Mouse (Mus musculus) CH12.LX (cell line): ENCODE measurements around the gene Slc30a9.

ENCODE experiments used
- MAX ChIP-seq: IDR thresholded peaks from 2 replicates; pipeline ENCODE4 v1.6.1; 2011; ENCODE audit warnings: low read length, improper control_type of control experiment
- MAZ ChIP-seq: IDR thresholded peaks from 2 replicates; pipeline ENCODE4 v1.6.1; 2012; ENCODE audit warnings: low read depth, mild to moderate bottlenecking, inconsistent platforms, low read length, improper control_type of control experiment, moderate library complexity
- POLR2A ChIP-seq: IDR thresholded peaks from 2 replicates; pipeline ENCODE4 v1.6.1; 2011; ENCODE audit warnings: low read depth, mild to moderate bottlenecking, improper control_type of control experiment, low read length
- SMC3 ChIP-seq: IDR thresholded peaks from 2 replicates; pipeline ENCODE4 v1.6.1; 2011; ENCODE audit warnings: low read depth, low read length, improper control_type of control experiment
- UBTF ChIP-seq: IDR thresholded peaks from 2 replicates; pipeline ENCODE4 v1.6.1; 2012; ENCODE audit warnings: low read depth, mild to moderate bottlenecking, inconsistent platforms, low read length, improper control_type of control experiment, moderate library complexity
- ZC3H11A ChIP-seq: IDR thresholded peaks from 2 replicates; pipeline ENCODE4 v1.6.1; 2012; ENCODE audit warnings: low read depth, mild to moderate bottlenecking, inconsistent platforms, low read length, improper control_type of control experiment

DNA sequence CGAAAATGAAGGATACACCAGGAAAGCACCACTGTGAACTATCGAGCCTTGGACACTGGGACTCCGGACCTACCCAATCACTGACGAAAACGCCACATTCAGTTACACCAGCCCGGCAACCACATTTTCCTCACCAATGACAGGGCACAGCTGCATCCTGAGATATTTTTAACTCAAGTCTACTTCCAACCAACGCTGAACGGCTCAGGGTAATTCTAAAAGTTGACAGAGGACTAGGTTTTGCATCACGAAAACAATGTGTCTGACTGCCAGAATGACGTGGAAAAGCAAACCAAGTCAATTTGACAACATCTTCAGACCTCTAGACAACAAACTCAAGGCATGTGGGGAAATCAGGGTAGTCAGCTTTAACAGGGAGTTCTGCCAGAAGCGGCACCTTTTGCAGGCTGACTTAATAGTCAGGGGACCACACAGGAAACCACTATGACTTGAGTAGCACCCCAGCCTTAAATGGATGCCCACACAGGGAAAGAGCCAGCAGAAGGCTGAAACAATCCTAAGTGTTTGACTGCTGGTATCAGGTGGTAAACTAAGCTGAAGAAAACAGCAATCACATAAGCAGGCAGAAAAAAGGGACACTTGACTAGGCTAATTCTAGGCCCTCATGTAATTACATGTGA, 88.6 kb downstream of the Slc30a9 start:
- TF ChIP-seq UBTF: no peak
- TF ChIP-seq MAX: no peak
- TF ChIP-seq POLR2A: no peak
- TF ChIP-seq ZC3H11A: no peak
- TF ChIP-seq MAZ: no peak
- TF ChIP-seq SMC3: no peak
